Mouse (Mus musculus) small intestine, adult 2 months (tissue): Measurements from ENCODE around the gene Lamtor2.

Experiments
- CTCF ChIP-seq: fragments of 200-500 bp; IDR thresholded peaks from 2 replicates; pipeline ENCODE4 v1.5.1; 2012; ENCODE audit warnings: low read depth, mild to moderate bottlenecking, control low read depth, inconsistent platforms, low read length, moderate library complexity, mixed read lengths; ENCODE audit not compliant: insufficient replicate concordance, insufficient read length; ENCODE audit errors: extremely low read depth
- POLR2A ChIP-seq: fragments of 200-500 bp; IDR thresholded peaks from 2 replicates; pipeline ENCODE4 v1.6.1; 2012; ENCODE audit warnings: low read depth, mild to moderate bottlenecking, control low read depth, inconsistent platforms, low read length, moderate library complexity

GRCm38 (mm10) chr3:88542486-88542885 lies 10.4 kb downstream of the Lamtor2 start:
- TF ChIP-seq CTCF, result no peak
- TF ChIP-seq POLR2A, result no peak
